Mouse (Mus musculus): ENCODE results near the gene Gorasp1.

Gene Gorasp1

GRCm38 (mm10) chr9:119937005-119937773 is at the start of gene Gorasp1, which contains the start of gene Ttc21a:
Gorasp1 (minus strand) TSS chr9:119937565.
Ttc21a (plus strand) TSS chr9:119937606.
- in situ Hi-C loops (cut with MboI, MseI) = no loop called here

DNA sequence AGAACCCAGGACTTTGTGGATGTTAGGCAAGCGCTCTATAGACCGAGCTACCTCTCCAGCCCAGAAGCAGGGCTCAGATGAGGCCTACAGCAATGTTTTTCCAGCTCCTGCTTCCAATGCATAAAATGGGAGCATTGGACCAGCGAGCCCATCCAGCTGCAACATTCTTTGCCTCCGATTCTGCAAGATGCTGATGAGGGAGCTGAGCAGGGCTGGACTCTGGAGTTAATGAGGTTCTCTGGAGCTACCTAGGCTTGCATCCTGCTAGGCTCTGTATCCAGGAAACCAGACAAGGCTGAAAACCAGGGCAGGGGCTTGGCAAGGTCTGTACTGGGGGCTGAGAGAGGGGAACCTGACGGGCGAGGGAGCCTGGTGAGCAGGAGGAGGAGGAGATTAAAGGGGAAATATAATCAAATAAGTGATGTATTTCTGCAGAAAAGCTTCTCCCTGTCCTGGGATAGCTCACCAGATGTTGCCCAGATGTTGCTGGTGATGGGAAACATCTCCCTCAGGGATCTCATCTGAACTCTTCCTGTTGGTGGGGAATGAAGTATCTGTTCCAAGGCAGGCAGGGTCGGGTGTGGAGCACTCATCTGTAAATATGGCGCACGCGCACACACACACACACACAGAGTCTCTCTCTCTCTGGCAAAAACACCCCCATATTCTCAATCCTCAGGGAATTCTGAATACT is 48.7 kb upstream of the Gorasp1 start:
- in situ Hi-C loops (cut with MboI, MseI) = no loop called here

GRCm38 (mm10) chr9:119984536-119985011 is 47.2 kb upstream of the Gorasp1 start, which contains the start of gene Csrnp1:
Csrnp1 (minus strand) TSS chr9:119984658.
- in situ Hi-C loops (cut with MboI, MseI) = no loop called here

DNA sequence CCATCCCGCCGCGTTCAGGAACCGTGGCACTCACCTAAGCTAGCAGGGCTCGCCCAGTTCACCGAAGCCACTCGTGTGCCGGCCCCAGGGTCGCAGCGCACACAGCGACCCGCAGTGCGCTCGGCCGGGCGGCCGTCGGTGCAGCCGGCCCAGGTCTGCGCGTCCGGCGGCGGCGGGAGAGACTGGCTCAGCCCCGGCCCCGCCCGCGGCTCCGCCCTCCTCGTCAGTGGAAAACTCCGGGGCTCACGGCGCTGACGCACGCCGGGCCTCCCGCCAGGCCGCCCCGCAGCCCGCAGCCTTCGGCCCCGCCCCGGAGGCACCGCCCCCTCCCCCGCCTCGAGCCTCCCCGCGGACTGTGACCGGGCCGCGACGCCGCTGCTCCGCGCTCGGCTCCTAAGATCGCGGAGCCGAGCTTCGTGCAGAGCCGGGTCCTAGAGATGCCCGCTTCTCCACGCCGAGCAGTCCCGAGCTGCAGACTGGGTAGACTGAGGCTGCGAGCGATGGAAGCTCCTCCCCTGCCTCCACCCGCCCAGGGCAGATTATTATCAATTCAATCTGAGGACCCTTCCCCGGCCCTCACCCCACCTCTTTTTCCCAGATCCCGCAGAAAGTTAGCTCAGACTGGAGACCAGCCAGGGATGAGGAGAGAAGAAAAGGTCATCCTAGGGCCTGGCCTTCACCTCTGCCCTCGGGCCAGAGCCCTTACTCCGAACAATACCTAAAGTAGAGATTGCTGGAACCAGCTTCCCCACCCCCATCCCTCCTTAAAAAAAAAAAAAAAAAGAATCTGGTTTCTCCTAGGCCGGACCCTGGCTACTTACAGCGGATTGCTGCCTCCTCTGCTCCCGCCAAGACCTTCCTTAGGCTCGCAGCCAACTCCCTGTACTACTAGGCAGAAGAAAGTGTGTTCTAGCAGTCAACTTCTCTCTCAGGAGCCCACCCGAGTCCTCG is 46.5 kb upstream of the Gorasp1 start:
- in situ Hi-C loops (cut with MboI, MseI) = no loop called here

DNA sequence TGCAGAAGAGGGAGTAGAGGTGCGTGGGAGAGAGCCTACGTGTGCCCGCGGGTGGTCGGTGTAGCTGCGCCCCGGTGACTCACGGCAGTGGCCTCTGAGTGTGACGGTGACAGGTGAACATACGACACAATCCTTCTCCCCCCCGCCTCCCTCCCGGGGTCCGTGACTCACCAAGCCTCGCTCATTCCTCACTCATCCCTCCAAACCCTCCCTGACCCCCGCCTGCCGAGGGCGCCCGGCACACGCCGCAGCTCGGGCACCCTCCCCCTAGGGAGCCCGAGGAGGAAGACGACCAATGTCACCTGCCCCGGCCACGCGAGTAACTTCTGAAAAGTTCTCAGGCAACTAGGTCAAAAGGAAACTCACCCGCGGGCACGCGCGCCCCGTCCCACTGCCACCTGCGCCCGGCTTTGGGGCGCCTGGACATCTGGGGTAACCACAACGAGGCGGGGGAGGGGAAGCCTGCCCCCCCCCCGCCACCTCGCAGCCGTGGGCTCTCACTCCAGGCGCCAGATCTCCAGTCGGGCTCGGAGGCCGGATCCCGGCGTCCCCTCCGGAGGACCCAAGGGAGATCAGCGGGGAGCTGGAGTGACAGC is 45.7 kb upstream of the Gorasp1 start:
- in situ Hi-C loops (cut with MboI, MseI) = no loop called here

DNA sequence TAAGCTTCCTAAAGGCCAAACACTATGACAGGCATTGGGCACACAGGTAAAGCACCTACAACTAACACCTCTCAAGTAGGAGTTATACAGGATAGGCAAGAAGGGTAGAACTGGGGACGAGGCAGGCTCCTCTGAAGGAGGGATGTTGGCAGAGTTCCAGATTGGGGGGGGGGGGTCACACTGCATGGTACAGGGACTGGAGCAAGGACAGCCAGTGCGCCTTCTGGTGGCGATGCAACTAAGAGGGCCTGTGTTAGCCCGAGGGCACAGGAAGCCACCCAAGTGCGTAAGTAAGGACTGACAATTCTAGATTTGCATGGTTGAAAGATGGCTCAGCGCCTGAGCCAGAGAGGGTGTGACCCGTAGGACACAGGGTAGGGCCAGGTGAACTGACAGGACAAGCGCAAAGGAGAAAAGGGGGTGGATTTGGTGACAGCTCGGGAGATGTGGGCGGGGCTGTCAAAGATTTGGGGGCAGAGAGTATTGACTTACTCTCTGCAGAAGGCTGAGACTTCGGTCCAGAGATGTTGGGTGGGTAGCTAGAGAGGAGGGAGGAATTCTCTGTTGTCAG is 45.0 kb upstream of the Gorasp1 start:
- in situ Hi-C loops (cut with MboI, MseI) = no loop called here

GRCm38 (mm10) chr9:119981183-119982179 is 44.1 kb upstream of the Gorasp1 start:
- in situ Hi-C loops (cut with MboI, MseI) = no loop called here

- in situ Hi-C loops (cut with MboI, MseI) = no loop called here
Observed at GRCm38 (mm10) chr9:119980770-119981182, 43.4 kb upstream of the Gorasp1 start.

DNA sequence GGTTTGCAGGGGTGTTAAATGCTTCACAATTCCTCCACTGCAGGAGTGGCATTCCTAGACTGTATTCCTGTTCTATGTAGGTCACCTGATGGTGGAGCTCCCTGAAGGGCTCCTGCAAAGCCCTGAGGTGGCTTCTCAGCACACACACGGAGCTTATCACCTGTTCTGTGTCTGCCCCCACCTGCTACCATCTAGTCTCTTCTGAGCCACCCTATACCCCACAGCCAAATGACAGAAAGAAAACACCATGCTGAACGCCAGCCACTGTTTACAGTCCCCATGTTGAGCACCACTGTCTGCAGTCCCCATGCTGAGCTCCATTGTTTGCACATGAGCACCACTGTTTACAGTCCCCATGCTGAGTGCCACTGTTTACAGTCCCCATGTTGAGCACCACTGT is 42.4 kb upstream of the Gorasp1 start:
- in situ Hi-C loops (cut with MboI, MseI) = no loop called here

- in situ Hi-C loops (cut with MboI, MseI) = no loop called here
Observed at GRCm38 (mm10) chr9:119978811-119979441, 41.6 kb upstream of the Gorasp1 start.

DNA sequence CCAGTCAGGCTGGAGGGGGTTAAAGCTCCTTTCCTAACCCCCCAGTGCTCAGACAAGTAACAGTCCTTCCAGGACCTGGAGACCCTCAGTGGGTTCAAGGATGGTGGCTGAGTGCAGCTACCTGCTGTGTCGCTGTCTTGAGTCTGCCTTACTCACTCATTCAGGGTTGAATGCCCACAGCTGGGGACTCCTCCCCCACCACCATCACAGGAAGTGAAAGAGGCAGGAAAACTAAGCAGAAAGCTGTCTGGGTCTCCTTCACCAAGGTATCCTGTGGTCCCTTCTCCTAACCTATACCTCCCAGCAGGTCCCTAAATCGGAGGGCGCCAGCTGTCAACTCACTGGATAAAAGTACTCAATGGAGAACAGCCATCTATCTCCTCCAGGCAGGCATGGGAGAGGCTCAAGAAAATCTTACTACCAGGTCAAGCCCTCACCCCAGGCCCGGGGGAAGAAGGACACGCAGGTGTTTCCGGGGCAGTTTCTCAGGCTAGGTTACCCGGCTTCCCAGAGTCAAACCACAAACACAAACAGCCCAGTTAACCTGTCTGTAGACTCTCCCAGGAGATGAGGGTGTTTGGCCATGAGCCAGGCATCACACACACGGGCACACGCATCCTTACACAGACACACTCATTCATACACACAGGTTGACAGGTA is 40.9 kb upstream of the Gorasp1 start:
- in situ Hi-C loops (cut with MboI, MseI) = no loop called here

DNA sequence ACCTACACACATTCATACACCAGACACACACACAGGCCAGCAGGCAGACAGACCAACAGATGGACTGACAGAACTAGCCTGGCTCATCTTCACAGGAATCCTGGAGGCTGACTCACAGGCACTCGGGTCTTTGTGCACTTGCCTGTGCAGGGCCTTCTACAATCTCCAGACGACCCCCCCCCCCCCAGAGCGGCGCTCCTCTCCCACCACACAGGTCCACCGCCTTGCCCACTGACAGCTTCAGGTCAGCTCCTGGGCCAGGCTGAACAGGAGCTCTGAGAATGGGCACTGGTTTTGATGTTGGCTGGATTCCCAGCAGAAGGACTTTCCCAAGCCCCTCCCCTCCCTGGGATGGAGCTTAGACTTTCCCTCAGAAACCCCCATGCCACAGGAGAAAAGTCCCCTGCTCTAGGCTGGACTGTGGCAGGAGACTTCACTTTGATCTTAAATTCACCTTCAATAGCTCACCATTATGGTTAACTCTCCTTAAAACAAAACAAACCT is 40.2 kb upstream of the Gorasp1 start:
- in situ Hi-C loops (cut with MboI, MseI) = no loop called here

- in situ Hi-C loops (cut with MboI, MseI) = no loop called here
Observed at GRCm38 (mm10) chr9:119976704-119977556, 39.6 kb upstream of the Gorasp1 start.

GRCm38 (mm10) chr9:119975286-119975685 is 37.9 kb upstream of the Gorasp1 start:
- in situ Hi-C loops (cut with MboI, MseI) = no loop called here

GRCm38 (mm10) chr9:119974609-119975008 is 37.2 kb upstream of the Gorasp1 start:
- in situ Hi-C loops (cut with MboI, MseI) = no loop called here

DNA sequence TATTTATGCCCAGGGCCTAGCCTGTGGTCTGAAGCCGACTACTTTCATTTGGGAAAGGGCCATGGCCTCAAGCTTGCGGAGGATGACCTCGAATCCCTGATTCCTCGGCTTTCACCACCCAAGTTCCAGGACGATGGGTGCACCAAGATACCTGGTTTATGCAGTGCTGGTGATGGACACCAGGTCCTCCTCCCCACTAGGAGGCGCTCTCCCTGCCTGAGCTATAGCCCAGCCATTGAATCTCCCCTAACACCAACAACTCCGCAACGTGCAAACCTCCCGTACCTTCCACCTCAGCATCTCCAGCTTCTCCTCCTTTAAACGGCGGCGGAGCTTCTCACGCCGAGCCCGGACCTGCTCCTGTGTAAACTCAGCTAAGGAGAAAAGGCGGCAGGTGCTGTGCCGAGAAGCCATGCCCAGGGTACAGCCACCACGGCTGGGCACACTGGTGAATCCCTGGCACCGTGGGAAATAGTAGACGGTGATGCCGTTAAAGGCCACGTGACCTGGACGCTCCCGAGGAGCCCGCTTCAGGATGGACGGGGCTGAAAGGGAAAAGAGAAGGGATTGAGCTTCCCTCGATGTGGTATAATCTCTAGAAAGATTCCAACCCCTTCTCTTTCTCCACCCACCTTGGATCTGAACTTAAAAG is 36.6 kb upstream of the Gorasp1 start:
- in situ Hi-C loops (cut with MboI, MseI) = no loop called here

GRCm38 (mm10) chr9:119973281-119973680 is 35.9 kb upstream of the Gorasp1 start:
- in situ Hi-C loops (cut with MboI, MseI) = no loop called here
